Mouse (Mus musculus) gastrocnemius, postnatal 36 days (tissue): ENCODE measurements around the gene Foxp3. TPM values are rescaled to one million over a fixed set of nuclear protein-coding genes. Genes with fewer than 3 reads are reported as not detected.

Source experiments
- DNase-seq, 2 experiments: peaks; one replicate each; pipeline ENCODE4 v3.0.0; 2022
- intact Hi-C: fragments of 180-260 bp; cut with DNase I; formaldehyde crosslinking; loops from one replicate; pipeline ENCODE4 v1.15.1; 2025
- total RNA-seq, 2 experiments: library from RNA; stranded (reverse); gene quantifications; 2 replicates each; pipeline ENCODE4 v1.2.3; 2021

Foxp3 gene
- total RNA-seq, 2 experiments from 2014 or later: 0.18 TPM; not detected in 1

- intact Hi-C loops: no loop called here
- no peak for DNase-seq
Measured at GRCm38 (mm10) chrX:7610035-7610434, 36.6 kb downstream of the Foxp3 start.

GRCm38 (mm10) chrX:7610536-7611258 is 37.3 kb downstream of the Foxp3 start:
- DNase-seq: no peak
- intact Hi-C loops: no loop called here

GRCm38 (mm10) chrX:7617889-7618551 is 44.6 kb downstream of the Foxp3 start:
- intact Hi-C loops: no loop called here

GRCm38 (mm10) chrX:7632560-7632959 is 59.1 kb downstream of the Foxp3 start:
- intact Hi-C loops: loop anchor here (10.0 kb wide), 1 partner anchor 158 kb away; no protein-coding TSS in a partner anchor
- no peak for DNase-seq

More at GRCm38 (mm10) chrX:7617889-7618551, 44.6 kb downstream of the Foxp3 start:
- no peak for DNase-seq

GRCm38 (mm10) chrX:7635101-7635500 is 61.7 kb downstream of the Foxp3 start:
- no peak for DNase-seq
- intact Hi-C loops: loop anchor here (10.0 kb wide), 1 partner anchor 160 kb away; no protein-coding TSS in a partner anchor

- intact Hi-C loops: loop anchor here (10.0 kb wide), 1 partner anchor 164 kb away; no protein-coding TSS in a partner anchor
Measured at GRCm38 (mm10) chrX:7638401-7639091, 65.1 kb downstream of the Foxp3 start, which contains the start of gene Syp. Syp (plus strand) TSS chrX:7638471.

GRCm38 (mm10) chrX:7639536-7640325 is 66.3 kb downstream of the Foxp3 start:
- intact Hi-C loops: loop anchor here (10.0 kb wide), 1 partner anchor 165 kb away; no protein-coding TSS in a partner anchor
- DNase-seq: no peak

More at GRCm38 (mm10) chrX:7638401-7639091, 65.1 kb downstream of the Foxp3 start, which contains the start of gene Syp:
- peak; percentile 21 to 43 for DNase-seq

GRCm38 (mm10) chrX:7640785-7641184 is 67.3 kb downstream of the Foxp3 start:
- DNase-seq: no peak
- intact Hi-C loops: no loop called here

Other genes with a start within 250 kb of the Foxp3 start
- under 1 TPM; 0.15 to 0.37 TPM for gene Usp27x, start 197.8 kb upstream of the Foxp3 start, total RNA-seq
- gene Ppp1r3f, start 639 bp downstream of the Foxp3 start, total RNA-seq: 1 to 10 TPM; 2.0 TPM
- 10 to 100 TPM in 1 of 2 experiments, 1 to 10 TPM in 1; 9.8 to 11.5 TPM for gene Ccdc22, start 31.9 kb downstream of the Foxp3 start, total RNA-seq
- not detected for gene Cacna1f, start 33.4 kb downstream of the Foxp3 start, total RNA-seq
- 1 to 10 TPM; 1.1 TPM for gene Syp, start 64.8 kb downstream of the Foxp3 start, total RNA-seq
- 10 to 100 TPM; 23.1 to 24.9 TPM for gene Prickle3, start 83.6 kb downstream of the Foxp3 start, total RNA-seq
- gene Plp2, start 97.7 kb downstream of the Foxp3 start, total RNA-seq: 10 to 100 TPM; 28.0 to 43.2 TPM
- gene Magix, start 107.6 kb downstream of the Foxp3 start, total RNA-seq: 10 to 100 TPM; 18.8 to 20.6 TPM
- gene Gpkow, start 123.5 kb downstream of the Foxp3 start, total RNA-seq: 10 to 100 TPM; 11.2 to 12.9 TPM
- 10 to 100 TPM; 27.2 to 32.0 TPM for gene Wdr45, start 140.7 kb downstream of the Foxp3 start, total RNA-seq
- gene Gm45208, start 148.6 kb downstream of the Foxp3 start, total RNA-seq: not detected
- 1 to 10 TPM; 3.8 to 4.9 TPM for gene Praf2, start 154.8 kb downstream of the Foxp3 start, total RNA-seq
- gene Ccdc120, start 177.3 kb downstream of the Foxp3 start, total RNA-seq: 1 to 10 TPM in 1 of 2 experiments, under 1 TPM in 1; 0.81 to 1.2 TPM
- 1 to 10 TPM; 8.0 to 8.1 TPM for gene Tfe3, start 188.9 kb downstream of the Foxp3 start, total RNA-seq
- gene Gripap1, start 216.1 kb downstream of the Foxp3 start, total RNA-seq: 10 to 100 TPM; 17.3 to 19.2 TPM
- gene Kcnd1, start 248.6 kb downstream of the Foxp3 start, total RNA-seq: under 1 TPM; 0.15 to 0.20 TPM